Mouse (Mus musculus) intestine, embryonic 16.5 days (tissue): ENCODE data around the gene Ctdspl. TPM values are rescaled to one million over a fixed set of nuclear protein-coding genes. Genes with fewer than 3 reads are reported as not detected.

Source experiments
- ATAC-seq: fragments of 200-750 bp; cut with Nextera tagmentation; 2 replicates; pipeline ENCODE4 v1.8.0; 2017; ENCODE audit warnings: moderate TSS enrichment, moderate library complexity
- H3K27ac ChIP-seq: fragments of 300-500 bp; sonication (generic); 2 replicates; pipeline ENCODE4 v1.5.1; 2014; ENCODE audit warnings: mild to moderate bottlenecking, low read length
- H3K27me3 ChIP-seq: fragments of 300-500 bp; sonication (generic); replicated peaks from 2 replicates; pipeline ENCODE4 v1.6.1; 2014; ENCODE audit warnings: low read length, control low read depth, mixed read lengths; ENCODE audit not compliant: control insufficient read depth, insufficient read depth
- H3K36me3 ChIP-seq: fragments of 300-500 bp; sonication (generic); 2 replicates; pipeline ENCODE4 v1.6.1; 2014; ENCODE audit warnings: low read length, control low read depth; ENCODE audit not compliant: control insufficient read depth, insufficient read depth
- H3K4me1 ChIP-seq: fragments of 300-500 bp; sonication (generic); 2 replicates; pipeline ENCODE4 v1.6.1; 2014; ENCODE audit warnings: low read length, control low read depth, mixed read lengths; ENCODE audit not compliant: control insufficient read depth, insufficient read depth
- H3K4me2 ChIP-seq: fragments of 300-500 bp; sonication (generic); 2 replicates; pipeline ENCODE4 v1.6.1; 2014; ENCODE audit warnings: low read depth, low read length, control low read depth
- H3K4me3 ChIP-seq: fragments of 300-500 bp; sonication (generic); 2 replicates; pipeline ENCODE4 v1.5.1; 2014; ENCODE audit warnings: mild to moderate bottlenecking, low read length
- H3K9ac ChIP-seq: fragments of 300-500 bp; sonication (generic); 2 replicates; pipeline ENCODE4 v1.6.1; 2014; ENCODE audit warnings: low read depth, low read length
- H3K9me3 ChIP-seq: fragments of 300-500 bp; sonication (generic); 2 replicates; pipeline ENCODE4 v1.6.1; 2016; ENCODE audit warnings: low read length, control low read depth; ENCODE audit not compliant: control insufficient read depth
- WGBS: fragments of 180-500 bp; shearing (Covaris S2); extraction: QIAGEN DNeasy Blood & Tissue Kit; methylation state at CpG from one replicate; pipeline ENCODE4 v1.1.7; 2014; 5-methylcytosine and 5-hydroxymethylcytosine counted together
- polyA plus RNA-seq: library from polyadenylated mRNA; unstranded; fragments of >200 nt; fragmentation: Nextera tagmentation; extraction: Ambion mirVana; gene quantifications from 2 replicates; pipeline ENCODE4 v1.2.1, GENCODE M21; 2015

The Ctdspl gene
- polyA plus RNA-seq, 1 experiment from 2014 or later, result 17.6 TPM

DNA sequence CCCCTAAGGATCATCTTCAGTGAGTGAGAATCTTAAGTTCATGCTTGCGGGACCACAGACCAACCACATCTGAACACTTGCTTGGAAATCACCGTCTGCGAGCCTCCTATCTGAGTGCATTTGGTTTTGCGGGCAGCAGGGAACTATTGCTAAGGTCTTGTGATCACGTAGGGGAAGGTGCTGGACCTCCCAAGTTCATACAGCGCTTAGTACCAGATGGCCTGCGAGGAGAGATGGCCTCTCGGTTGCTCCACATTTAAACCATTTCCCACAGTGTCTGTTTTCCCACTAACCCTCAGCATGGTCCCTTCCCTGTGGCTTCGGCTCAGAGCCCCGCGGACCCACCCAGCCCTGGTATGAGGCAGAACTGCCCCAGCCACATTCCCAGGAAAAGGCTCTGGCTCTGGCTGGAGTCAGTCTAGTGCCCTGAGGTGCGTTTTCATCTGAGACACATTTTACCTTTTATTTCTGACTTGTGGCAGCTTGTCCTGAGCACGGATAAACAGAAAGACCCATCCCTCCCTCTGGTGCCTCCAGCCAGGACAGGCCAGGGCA, 84.0 kb downstream of the Ctdspl start:
- WGBS, result 70% methylated on average over 13 of the region's 13 CpGs
- H3K4me2 ChIP-seq, result no peak overlapping the region
- H3K9ac ChIP-seq, result no peak overlapping the region
- peaks cover 19% of the 10 kb centered on the region for H3K4me1 ChIP-seq
- H3K27ac ChIP-seq, result no peak overlapping the region
- H3K27me3 ChIP-seq, result no peaks in the 10 kb centered on the region
- peak; percentile 82 for ATAC-seq
- H3K4me3 ChIP-seq, result no peak overlapping the region
- H3K36me3 ChIP-seq, result peaks cover 17% of the 10 kb centered on the region
- H3K9me3 ChIP-seq, result no peaks in the 10 kb centered on the region

DNA sequence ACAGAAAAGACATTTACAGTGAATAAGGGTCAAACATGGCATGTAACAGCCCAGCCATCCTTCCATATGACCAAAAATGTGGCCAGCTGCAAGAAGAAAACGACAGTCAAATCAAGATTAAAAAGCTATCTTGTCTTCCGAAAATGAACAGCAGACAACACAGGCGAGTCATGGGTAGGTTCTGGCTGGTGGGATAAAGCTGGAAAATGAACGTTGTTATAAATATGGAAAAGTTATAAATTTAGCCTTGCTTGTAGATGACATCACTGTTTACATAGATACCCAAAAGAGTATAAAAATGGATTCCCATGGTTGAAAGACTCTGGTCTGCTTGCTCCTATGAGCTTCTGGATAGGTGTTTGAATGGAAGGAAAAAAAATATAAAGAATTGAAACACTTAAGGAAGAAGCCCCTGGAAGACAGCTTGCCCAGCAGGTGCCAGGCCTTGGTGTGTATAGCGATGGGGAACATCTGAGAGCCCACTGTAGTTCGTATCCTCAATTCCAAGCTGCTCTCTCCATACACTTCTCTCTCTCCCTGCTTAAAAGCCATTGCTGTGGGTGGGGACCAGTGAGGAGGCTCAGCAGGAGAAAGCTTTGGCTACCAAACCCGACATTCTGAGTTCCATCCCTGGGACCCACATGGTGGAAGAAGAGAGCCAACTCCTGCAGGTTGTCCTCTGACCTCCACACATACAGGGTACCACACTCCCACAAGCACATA, 90.7 kb downstream of the Ctdspl start:
- H3K36me3 ChIP-seq, result peaks cover 15% of the 10 kb centered on the region
- H3K27ac ChIP-seq, result no peak overlapping the region
- H3K9ac ChIP-seq, result no peak overlapping the region
- H3K4me3 ChIP-seq, result no peak overlapping the region
- no peaks in the 10 kb centered on the region for H3K9me3 ChIP-seq
- 71% methylated on average over 7 of the region's 7 CpGs for WGBS
- H3K4me1 ChIP-seq, result peaks cover 6% of the 10 kb centered on the region; the same call in 1 of the 2 replicates
- no peak for ATAC-seq
- no peaks in the 10 kb centered on the region for H3K27me3 ChIP-seq
- no peak overlapping the region for H3K4me2 ChIP-seq

DNA sequence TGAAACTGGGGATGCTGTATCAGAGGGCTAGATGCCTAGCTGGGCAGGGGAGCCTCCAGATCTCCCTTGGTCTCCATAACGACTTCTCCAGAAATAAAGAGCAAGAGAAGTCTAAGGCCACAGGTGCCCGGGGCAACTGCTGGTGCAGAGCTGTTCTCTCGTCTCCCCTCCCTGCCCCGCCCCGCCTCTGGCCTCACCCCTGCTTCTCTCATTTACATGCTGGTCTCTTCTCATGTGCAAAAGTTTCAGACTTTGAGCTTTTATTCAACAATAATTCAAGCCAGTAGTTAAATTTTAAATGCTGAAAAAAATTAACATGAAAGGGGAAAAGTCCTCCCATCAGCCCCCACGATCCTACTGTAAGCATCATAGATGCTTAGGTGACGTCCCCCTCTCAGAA, 95.5 kb downstream of the Ctdspl start:
- WGBS, result 69% methylated on average over 7 of the region's 7 CpGs
- H3K9me3 ChIP-seq, result no peaks in the 10 kb centered on the region

DNA sequence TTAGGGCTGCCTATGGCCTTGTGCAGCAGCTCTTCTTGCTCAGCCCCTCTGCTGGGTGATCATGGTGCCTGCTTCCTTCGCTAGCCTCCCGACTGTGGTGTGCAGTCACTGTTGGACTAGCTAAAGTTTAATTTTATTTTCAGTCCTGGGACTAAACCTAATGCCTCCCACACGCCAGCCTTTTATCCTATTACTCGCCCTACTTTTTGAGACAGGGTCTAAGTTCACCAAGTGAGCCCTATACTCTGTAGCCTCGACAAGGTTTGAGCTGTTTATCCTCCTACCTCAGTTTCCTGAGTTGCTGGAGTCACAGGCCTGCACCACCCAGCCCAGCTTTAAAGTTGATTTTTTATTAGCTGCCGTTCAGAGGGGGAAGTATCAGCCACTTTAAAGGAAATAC, 99.0 kb downstream of the Ctdspl start:
- H3K9ac ChIP-seq, result no peak overlapping the region
- no peaks in the 10 kb centered on the region for H3K27me3 ChIP-seq
- 71% methylated on average over 6 of the region's 6 CpGs for WGBS
- H3K9me3 ChIP-seq, result no peaks in the 10 kb centered on the region
- peaks cover 8% of the 10 kb centered on the region for H3K4me1 ChIP-seq
- H3K4me2 ChIP-seq, result no peak overlapping the region
- ATAC-seq, result no peak
- no peaks in the 10 kb centered on the region; the same call in 1 of the 2 replicates for H3K36me3 ChIP-seq
- H3K4me3 ChIP-seq, result no peak overlapping the region
- H3K27ac ChIP-seq, result peak overlapping the region; percentile 39; the same call in 1 of the 2 replicates

More for the DNA sequence above, 95.5 kb downstream of the Ctdspl start:
- Histone ChIP-seq H3K4me1 (peaks cover 8% of the 10 kb centered on the region), H3K4me2 (no peak overlapping the region), H3K36me3 (no peaks in the 10 kb centered on the region), H3K27ac (no peak overlapping the region), H3K27me3 (no peaks in the 10 kb centered on the region), H3K9ac (no peak overlapping the region), H3K4me3 (no peak overlapping the region)
- no peak for ATAC-seq

DNA sequence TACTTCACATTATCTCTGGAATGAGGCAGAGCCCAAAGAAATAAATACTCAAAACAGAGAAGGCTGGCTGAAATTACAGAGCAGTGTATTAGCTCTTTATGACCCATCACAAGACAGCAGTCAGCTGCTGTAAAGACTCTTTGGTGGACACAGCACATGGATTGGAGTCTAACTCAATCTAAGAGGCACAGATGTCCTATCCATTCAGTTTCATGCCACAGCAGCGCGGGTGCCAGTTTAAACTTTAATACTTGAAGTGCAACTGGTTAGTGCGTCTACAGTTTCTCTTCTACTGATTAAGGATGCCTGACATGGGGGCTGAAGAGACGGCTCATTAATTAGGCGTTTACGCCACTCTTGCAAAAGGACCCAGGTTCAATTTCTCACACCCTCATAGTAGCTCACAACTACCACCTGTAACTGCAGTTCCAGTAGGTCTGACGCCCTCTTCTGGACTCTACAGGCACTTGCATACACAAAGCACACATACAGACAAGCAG, 99.6 kb downstream of the Ctdspl start:
- Histone ChIP-seq H3K4me1 (peaks cover 2% of the 10 kb centered on the region), H3K27me3 (no peaks in the 10 kb centered on the region), H3K9ac (no peak overlapping the region), H3K9me3 (no peaks in the 10 kb centered on the region), H3K27ac (no peak overlapping the region), H3K4me2 (no peak overlapping the region), H3K4me3 (no peak overlapping the region), H3K36me3 (no peaks in the 10 kb centered on the region; the same call in 1 of the 2 replicates)
- 89% methylated on average over 7 of the region's 7 CpGs for WGBS
- ATAC-seq, result peak; percentile 32; the same call in 1 of the 2 replicates

DNA sequence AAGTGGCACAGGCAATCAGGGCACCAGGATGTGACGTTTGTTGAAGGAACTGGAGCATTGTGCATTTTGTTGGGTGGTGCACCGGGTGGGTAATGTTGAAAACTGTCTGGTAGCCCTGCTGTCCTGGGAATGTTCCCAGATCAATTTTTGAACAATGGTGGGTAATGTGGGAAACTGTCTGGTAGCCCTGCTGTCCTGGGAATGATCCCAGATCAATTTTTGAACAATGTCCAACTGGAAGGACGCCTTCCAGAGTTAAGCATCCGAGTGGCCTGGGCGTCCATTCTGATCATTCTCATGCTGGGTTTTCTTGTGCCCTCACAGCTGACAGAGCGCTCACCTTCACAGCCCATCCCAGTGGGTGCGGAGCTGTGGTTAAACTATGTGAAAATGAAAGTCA, 101.1 kb downstream of the Ctdspl start:
- H3K27ac ChIP-seq, result no peak overlapping the region
- H3K4me3 ChIP-seq, result no peak overlapping the region
- H3K9me3 ChIP-seq, result no peaks in the 10 kb centered on the region
- H3K4me1 ChIP-seq, result peaks cover 2% of the 10 kb centered on the region
- H3K4me2 ChIP-seq, result no peak overlapping the region
- no peaks in the 10 kb centered on the region for H3K27me3 ChIP-seq
- no peaks in the 10 kb centered on the region; the same call in 1 of the 2 replicates for H3K36me3 ChIP-seq
- 91% methylated on average over 7 of the region's 7 CpGs for WGBS
- H3K9ac ChIP-seq, result no peak overlapping the region
- no peak for ATAC-seq

DNA sequence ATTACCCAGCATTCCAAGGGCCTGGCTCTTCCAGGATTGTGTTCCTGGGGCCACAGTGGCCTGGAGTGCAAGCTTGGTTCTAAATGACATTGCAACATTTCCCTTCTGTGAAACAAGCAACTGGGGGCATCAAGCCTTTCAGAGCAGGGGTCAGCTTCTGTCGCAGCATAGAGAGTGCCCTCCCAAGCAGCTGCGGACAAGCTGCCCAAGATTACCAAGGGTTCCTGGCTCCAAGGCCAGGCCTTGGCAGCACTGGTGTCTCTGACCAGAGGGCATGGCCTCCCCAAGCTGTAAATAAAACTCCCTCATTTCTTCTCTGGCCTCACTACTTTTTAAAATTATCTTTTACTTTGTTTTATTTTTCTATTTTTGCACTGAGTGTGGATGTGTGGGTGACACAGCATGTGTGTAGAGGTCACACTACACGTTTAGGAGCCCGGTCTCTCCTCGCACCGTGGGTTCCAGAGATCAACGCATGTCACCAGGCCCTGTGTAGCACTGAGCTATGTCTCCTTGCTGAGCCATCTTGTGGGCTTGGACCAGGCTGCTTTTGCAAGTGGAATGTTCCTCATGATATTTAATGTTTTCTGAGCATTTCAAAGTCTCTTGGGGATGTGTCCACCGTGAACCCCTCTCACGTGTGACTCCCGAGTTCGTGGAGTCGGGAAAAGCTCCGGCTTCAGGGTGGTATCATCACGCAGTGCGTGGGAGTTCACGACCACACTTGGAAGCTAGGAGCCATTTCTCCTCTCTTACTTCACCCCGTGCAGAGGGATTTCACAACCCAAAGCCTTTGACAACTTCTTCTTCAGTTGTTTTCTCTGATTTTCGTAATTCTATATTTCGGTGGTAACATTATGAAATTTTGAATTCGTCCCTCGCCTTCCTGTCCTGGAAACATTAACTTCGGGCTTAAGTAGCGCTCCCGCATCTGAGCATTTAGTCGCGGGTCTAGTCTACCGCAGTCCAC, 102.3 kb downstream of the Ctdspl start:
- Histone ChIP-seq H3K36me3 (no peaks in the 10 kb centered on the region; the same call in 1 of the 2 replicates), H3K27ac (no peak overlapping the region), H3K4me3 (no peak overlapping the region), H3K4me2 (no peak overlapping the region), H3K9ac (no peak overlapping the region), H3K9me3 (no peaks in the 10 kb centered on the region), H3K4me1 (peaks cover 2% of the 10 kb centered on the region), H3K27me3 (no peaks in the 10 kb centered on the region)
- 95% methylated on average over 27 of the region's 27 CpGs for WGBS
- ATAC-seq, result no peak

DNA sequence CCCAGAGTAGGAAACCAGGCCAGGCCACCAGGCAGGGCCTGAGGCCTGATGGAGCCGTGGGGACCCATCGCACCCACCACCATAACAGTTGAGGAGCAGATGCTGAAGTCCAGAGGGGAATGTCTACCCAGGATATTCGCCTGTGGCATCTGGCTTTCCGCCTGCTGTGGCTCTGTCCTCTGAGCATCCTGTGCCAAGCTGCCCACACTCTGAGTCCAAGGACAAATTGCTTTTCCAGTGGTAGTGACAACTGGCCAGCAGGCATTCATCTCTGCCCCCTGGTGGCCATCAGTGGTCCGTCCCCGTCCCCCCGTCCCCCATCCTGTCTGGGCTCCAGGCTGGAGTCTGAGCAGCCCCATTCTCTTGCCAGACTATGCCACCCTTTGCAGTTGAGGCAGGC, 103.3 kb downstream of the Ctdspl start:
- peak; percentile 54; the same call in 1 of the 2 replicates for ATAC-seq
- Histone ChIP-seq H3K36me3 (peaks cover 4% of the 10 kb centered on the region), H3K4me1 (peaks cover under 1% of the 10 kb centered on the region), H3K27me3 (no peaks in the 10 kb centered on the region), H3K9me3 (no peaks in the 10 kb centered on the region), H3K4me2 (no peak overlapping the region), H3K9ac (no peak overlapping the region), H3K4me3 (no peak overlapping the region), H3K27ac (no peak overlapping the region)
- WGBS, result 58% methylated on average over 7 of the region's 7 CpGs

DNA sequence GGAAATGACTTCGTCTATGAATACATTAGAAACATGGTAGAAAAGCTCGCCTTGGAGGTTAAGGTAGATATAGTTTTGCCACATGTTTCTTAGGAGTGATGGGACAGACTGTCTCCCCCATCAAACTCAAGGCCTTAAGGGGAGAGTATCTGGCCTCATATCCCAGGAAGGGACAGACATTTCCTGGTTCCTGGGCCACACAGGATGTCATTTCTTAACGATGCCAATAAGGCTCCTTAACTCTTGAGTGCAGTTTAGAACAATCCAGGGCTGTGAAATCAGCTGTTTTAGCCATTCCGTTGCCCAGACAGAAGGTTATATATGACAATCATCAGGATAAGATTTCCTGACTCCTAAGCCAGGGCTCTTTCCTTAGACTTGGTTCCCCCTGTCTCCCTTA, 104.8 kb downstream of the Ctdspl start:
- peaks cover 4% of the 10 kb centered on the region for H3K36me3 ChIP-seq
- ATAC-seq, result no peak
- H3K9me3 ChIP-seq, result no peaks in the 10 kb centered on the region
- H3K4me3 ChIP-seq, result no peak overlapping the region
- WGBS, result 84% methylated on average over 4 of the region's 4 CpGs
- no peaks in the 10 kb centered on the region for H3K27me3 ChIP-seq
- no peak overlapping the region for H3K9ac ChIP-seq
- no peaks in the 10 kb centered on the region for H3K4me1 ChIP-seq
- H3K27ac ChIP-seq, result no peak overlapping the region
- no peak overlapping the region for H3K4me2 ChIP-seq
